Mouse (Mus musculus) small intestine, adult 2 months (tissue): ENCODE results near the gene Osbpl3. TPM values are rescaled to one million over a fixed set of nuclear protein-coding genes. Genes with fewer than 3 reads are reported as not detected.

Experiments
- H3K27ac ChIP-seq: fragments of 200-500 bp; 2 replicates; pipeline ENCODE4 v1.5.1; 2012; ENCODE audit warnings: low read depth, low read length, control low read depth, inconsistent platforms; ENCODE audit not compliant: insufficient read depth
- H3K27me3 ChIP-seq: fragments of 200-500 bp; 2 replicates; pipeline ENCODE4 v1.6.1; 2012; ENCODE audit warnings: mild to moderate bottlenecking, moderate library complexity, low read length, inconsistent platforms; ENCODE audit not compliant: control insufficient read depth, insufficient read depth
- H3K36me3 ChIP-seq: fragments of 200-500 bp; 2 replicates; pipeline ENCODE4 v1.6.1; 2012; ENCODE audit warnings: mild to moderate bottlenecking, low read length, control low read depth, inconsistent platforms; ENCODE audit not compliant: control insufficient read depth, insufficient read depth
- H3K4me1 ChIP-seq: fragments of 200-500 bp; 2 replicates; pipeline ENCODE4 v1.6.1; 2012; ENCODE audit warnings: low read length, inconsistent platforms, mixed read lengths; ENCODE audit not compliant: control insufficient read depth, insufficient read depth, insufficient read length
- H3K4me3 ChIP-seq: fragments of 200-500 bp; 2 replicates; pipeline ENCODE4 v1.5.1; 2012; ENCODE audit warnings: low read depth, mild to moderate bottlenecking, control low read depth, inconsistent platforms, low read length, moderate library complexity
- CTCF ChIP-seq: fragments of 200-500 bp; IDR thresholded peaks from 2 replicates; pipeline ENCODE4 v1.5.1; 2012; ENCODE audit warnings: low read depth, mild to moderate bottlenecking, control low read depth, inconsistent platforms, low read length, moderate library complexity, mixed read lengths; ENCODE audit not compliant: insufficient replicate concordance, insufficient read length; ENCODE audit errors: extremely low read depth
- POLR2A ChIP-seq: fragments of 200-500 bp; IDR thresholded peaks from 2 replicates; pipeline ENCODE4 v1.6.1; 2012; ENCODE audit warnings: low read depth, mild to moderate bottlenecking, control low read depth, inconsistent platforms, low read length, moderate library complexity
- WGBS: fragments of 180-500 bp; shearing (Covaris S2); methylation state at CpG from one replicate; pipeline ENCODE4 v1.1.7; 2018; 5-methylcytosine and 5-hydroxymethylcytosine counted together
- polyA plus RNA-seq: library from polyadenylated mRNA; depleted of rRNA; stranded (reverse); fragments of >200 nt; gene quantifications from 2 replicates; pipeline ENCODE4 v1.2.3, GENCODE M21; 2012

Osbpl3 gene
- polyA plus RNA-seq, 1 experiment = 13.9 TPM

DNA sequence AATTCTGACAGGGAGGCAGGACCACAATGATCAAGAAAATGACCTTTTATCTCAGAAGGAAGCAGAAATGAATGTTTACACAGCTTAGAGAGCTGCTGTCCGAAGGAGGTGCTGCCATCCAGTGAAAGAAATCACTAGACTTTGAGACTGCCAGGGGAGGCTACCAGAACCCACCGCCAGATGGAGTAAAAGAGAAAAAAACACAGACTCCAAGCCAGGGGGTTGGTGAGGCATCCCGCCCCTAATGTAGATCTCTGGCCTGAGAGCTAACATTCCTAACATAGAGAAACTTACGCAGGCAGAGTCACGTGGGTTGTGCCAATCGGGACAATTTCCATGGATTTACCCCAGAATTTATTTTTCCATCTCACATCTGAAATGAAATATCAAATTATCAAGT lies 147.0 kb downstream of the Osbpl3 start:
- H3K27ac ChIP-seq = no peak overlapping the region
- TF ChIP-seq CTCF (peak; percentile 12; the same call in 1 of the 2 replicates), POLR2A (no peak)
- H3K36me3 ChIP-seq = peaks cover 14% of the 10 kb centered on the region
- H3K4me1 ChIP-seq = no peaks in the 10 kb centered on the region
- WGBS = 57% methylated on average over 6 of the region's 6 CpGs
- H3K4me3 ChIP-seq = no peak overlapping the region
- H3K27me3 ChIP-seq = no peaks in the 10 kb centered on the region

DNA sequence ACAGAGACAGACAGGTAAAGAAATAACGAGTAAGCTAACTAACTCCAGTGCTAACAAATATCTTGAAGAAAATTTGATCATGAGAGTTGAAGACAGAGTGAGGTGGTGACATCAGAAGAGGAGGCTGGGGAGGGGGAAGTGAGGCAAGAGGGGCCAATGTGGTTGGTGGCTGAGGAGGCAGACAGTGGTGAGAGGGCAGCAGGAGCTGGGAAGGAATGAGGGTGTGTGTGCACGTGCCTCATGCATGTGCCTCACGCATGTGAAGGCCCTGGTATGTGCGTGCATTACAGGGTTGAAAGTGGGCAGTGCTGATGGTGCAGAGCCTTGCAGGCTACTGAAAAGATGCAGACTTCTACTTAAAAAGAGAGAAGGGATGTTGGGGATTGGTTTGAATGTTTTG lies 149.4 kb downstream of the Osbpl3 start:
- no peak overlapping the region for H3K27ac ChIP-seq
- 80% methylated on average over 4 of the region's 4 CpGs for WGBS
- no peaks in the 10 kb centered on the region for H3K27me3 ChIP-seq
- TF ChIP-seq POLR2A = no peak
- no peaks in the 10 kb centered on the region for H3K4me1 ChIP-seq
- peaks cover 24% of the 10 kb centered on the region for H3K36me3 ChIP-seq
- H3K4me3 ChIP-seq = no peak overlapping the region

DNA sequence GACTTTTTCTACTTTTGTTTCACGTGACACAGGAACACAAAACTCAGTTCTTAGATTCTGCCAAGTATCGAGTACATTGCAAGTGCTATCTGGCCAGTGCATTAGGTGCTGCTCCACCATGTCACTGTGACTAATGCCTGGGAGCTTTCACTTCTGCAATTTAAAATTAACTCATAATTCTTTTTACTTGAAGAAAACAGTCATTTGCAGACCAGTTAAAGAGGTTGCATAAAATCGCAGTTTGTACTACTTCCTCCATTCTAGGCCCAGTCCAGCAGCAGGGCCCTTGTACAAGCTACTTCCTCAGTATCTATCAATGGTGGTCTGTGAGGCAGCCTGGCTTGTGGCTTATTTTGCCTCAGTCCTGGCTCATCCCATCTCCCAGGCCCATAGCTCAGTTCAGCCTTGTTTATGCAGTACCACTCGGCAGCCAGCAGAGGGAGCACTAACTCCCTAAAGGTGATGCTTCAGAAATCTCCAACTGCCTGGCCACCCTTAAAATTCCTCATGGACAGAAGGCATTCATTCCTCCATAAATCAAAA lies 151.0 kb downstream of the Osbpl3 start:
- no peaks in the 10 kb centered on the region for H3K4me1 ChIP-seq
- no peak for TF ChIP-seq POLR2A
- peak; percentile 93; the same call in 1 of the 2 replicates for TF ChIP-seq CTCF
- H3K27ac ChIP-seq = no peak overlapping the region
- no peak overlapping the region for H3K4me3 ChIP-seq
- 64% methylated on average over 4 of the region's 4 CpGs for WGBS
- H3K27me3 ChIP-seq = no peaks in the 10 kb centered on the region
- H3K36me3 ChIP-seq = peaks cover 30% of the 10 kb centered on the region

DNA sequence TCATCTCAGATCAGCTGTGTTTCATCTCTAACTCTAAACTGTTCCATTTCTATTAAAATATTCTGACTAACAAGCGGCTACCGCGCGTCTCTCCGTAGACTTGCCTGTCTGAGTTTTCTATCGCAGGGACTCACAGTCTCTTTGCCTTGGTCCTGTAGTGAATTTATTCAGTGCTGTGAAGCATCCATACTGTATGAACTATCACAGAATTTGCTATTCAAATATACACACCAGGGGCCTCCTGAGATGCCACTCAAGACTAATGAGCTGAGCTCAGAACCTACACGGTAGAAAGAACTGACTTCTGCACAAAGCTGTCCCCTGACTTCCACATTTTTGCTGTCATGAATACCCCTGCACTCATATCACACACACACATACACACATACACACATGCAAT lies 154.9 kb downstream of the Osbpl3 start:
- H3K4me1 ChIP-seq = no peaks in the 10 kb centered on the region
- H3K4me3 ChIP-seq = no peak overlapping the region
- no peak overlapping the region for H3K27ac ChIP-seq
- no peaks in the 10 kb centered on the region for H3K27me3 ChIP-seq
- no peak for TF ChIP-seq CTCF
- no peak for TF ChIP-seq POLR2A
- WGBS = 92% methylated on average over 7 of the region's 7 CpGs
- peaks cover 27% of the 10 kb centered on the region for H3K36me3 ChIP-seq

DNA sequence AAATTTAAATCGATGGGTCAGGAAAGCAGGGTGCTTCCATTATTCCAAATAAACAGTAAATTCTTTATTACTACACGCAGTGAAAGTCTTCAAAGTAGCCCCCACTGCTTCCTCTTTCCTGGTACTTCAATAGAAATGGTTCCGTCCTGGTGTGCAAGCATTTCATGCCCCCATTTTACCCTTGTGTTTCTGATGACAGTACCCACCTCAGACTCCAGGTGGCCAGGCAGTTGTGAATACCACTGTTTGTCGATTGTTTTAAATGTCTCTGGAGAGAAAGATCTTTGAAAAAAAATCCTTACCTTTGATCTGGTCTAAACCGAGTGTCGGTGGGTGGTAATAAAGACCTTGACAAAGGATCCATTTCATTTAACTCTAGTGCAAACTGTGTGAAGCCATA lies 155.4 kb downstream of the Osbpl3 start:
- Histone ChIP-seq H3K4me3 (no peak overlapping the region), H3K27me3 (no peaks in the 10 kb centered on the region), H3K36me3 (peaks cover 27% of the 10 kb centered on the region), H3K27ac (no peak overlapping the region), H3K4me1 (no peaks in the 10 kb centered on the region; the same call in 1 of the 2 replicates)
- 76% methylated on average over 6 of the region's 6 CpGs for WGBS
- no peak for TF ChIP-seq POLR2A

DNA sequence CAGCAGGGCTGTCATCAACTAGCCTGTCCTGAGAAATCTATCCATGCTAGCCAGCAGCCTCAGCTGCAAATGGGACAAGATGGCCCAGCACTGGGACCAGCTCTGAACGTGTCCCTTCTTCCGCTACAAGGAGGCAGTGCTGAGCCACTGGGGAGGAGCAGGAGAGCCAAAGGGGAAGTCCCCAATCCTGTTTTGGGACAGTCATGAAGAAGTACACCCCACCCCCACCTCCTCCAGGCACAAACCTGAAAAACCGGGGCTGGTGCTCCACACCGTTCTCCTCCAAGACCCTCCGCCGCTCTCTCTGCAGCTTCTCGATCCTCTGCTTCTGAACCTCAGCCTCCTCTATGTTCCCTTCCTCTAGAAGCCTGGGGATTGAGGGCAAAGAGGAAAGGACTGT lies 156.9 kb downstream of the Osbpl3 start:
- H3K4me3 ChIP-seq = no peak overlapping the region
- peaks cover 29% of the 10 kb centered on the region for H3K36me3 ChIP-seq
- no peak overlapping the region for H3K27ac ChIP-seq
- H3K27me3 ChIP-seq = no peaks in the 10 kb centered on the region
- TF ChIP-seq POLR2A = no peak
- no peak for TF ChIP-seq CTCF
- 79% methylated on average over 7 of the region's 7 CpGs for WGBS
- no peaks in the 10 kb centered on the region; the same call in 1 of the 2 replicates for H3K4me1 ChIP-seq

DNA sequence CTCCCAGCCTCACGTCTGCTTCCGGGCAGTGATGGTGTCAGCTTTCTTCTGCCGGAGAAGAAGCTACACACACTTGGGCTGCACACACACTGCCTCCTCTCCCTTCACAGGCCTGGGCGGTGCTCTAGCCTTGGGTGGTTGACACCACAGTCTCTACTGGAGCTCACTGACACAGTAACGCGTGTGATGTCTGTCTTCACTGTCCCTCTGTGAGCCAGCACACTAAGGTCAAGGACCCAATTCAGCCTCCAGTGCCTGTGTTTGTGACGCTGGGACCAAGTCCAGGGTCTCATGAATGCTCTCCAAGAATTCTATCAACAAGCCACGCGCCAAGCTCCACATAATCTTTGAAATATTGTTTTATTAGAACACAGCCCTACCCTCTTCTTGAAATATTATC lies 158.3 kb downstream of the Osbpl3 start:
- Histone ChIP-seq H3K4me1 (no peaks in the 10 kb centered on the region; the same call in 1 of the 2 replicates), H3K27ac (no peak overlapping the region), H3K36me3 (peaks cover 25% of the 10 kb centered on the region), H3K27me3 (no peaks in the 10 kb centered on the region), H3K4me3 (no peak overlapping the region)
- WGBS = 90% methylated on average over 9 of the region's 9 CpGs
- TF ChIP-seq CTCF (no peak), POLR2A (no peak)

DNA sequence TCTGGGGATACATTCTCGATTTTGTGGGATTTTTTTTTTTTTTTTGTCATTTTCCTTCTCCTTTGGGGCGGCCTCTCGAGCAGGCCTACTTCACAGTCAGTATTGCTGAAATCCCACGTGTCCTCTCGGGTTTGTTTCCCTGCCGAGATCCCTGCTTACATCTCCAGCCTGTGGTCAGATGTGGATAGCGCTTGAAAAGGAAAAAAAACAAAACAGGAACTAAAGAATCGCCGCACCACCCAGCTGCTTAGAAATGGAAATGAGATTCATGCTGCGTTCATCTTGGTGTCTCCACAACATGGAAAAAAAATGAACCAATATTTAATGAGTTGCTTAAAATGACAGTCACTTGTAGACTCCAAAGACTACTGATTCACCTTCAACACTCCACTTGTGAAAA lies 160.9 kb downstream of the Osbpl3 start:
- Histone ChIP-seq H3K4me3 (no peak overlapping the region), H3K36me3 (peaks cover 11% of the 10 kb centered on the region), H3K27ac (no peak overlapping the region), H3K27me3 (no peaks in the 10 kb centered on the region), H3K4me1 (no peaks in the 10 kb centered on the region; the same call in 1 of the 2 replicates)
- TF ChIP-seq CTCF (no peak), POLR2A (no peak)
- WGBS = 82% methylated on average over 10 of the region's 10 CpGs
